Mouse (Mus musculus) small intestine, adult 2 months (tissue): ENCODE data around the gene Dennd1c.

ENCODE experiments used
- CTCF ChIP-seq: fragments of 200-500 bp; IDR thresholded peaks from 2 replicates; pipeline ENCODE4 v1.5.1; 2012; ENCODE audit warnings: low read depth, mild to moderate bottlenecking, control low read depth, inconsistent platforms, low read length, moderate library complexity, mixed read lengths; ENCODE audit not compliant: insufficient replicate concordance, insufficient read length; ENCODE audit errors: extremely low read depth
- POLR2A ChIP-seq: fragments of 200-500 bp; IDR thresholded peaks from 2 replicates; pipeline ENCODE4 v1.6.1; 2012; ENCODE audit warnings: low read depth, mild to moderate bottlenecking, control low read depth, inconsistent platforms, low read length, moderate library complexity

DNA sequence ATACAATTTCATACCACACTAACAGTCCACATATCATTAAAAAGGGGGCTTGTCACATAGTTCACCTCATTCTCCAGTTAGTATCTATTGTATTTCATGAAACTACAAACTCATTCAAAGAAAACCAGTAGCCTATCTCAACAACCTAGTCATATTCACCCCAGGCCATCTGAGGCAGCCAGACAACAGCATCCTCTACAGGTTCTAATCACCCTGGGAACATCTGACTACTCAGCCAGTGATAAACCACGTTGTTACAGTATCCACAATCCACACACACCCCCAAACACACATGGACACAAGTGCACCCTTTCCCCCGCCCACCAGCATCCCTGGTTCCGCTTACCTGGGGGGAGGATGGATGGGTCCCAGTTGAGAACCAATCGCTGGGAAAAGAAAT, 50.8 kb downstream of the Dennd1c start:
- TF ChIP-seq CTCF (no peak), POLR2A (no peak)
